Mouse (Mus musculus) thymus, adult 2 months (tissue): ENCODE measurements around the gene Dtx1.

ENCODE experiments used
- CTCF ChIP-seq: fragments of 200-500 bp; IDR thresholded peaks from 2 replicates; pipeline ENCODE4 v1.5.1; 2012; ENCODE audit warnings: mild to moderate bottlenecking, control low read depth, low read length, moderate library complexity, borderline replicate concordance; ENCODE audit not compliant: control insufficient read depth, poor library complexity, insufficient read depth; ENCODE audit errors: extremely low read depth
- POLR2A ChIP-seq: fragments of 200-500 bp; IDR thresholded peaks from 2 replicates; pipeline ENCODE4 v1.6.1; 2012; ENCODE audit warnings: mild to moderate bottlenecking, low read length, control low read depth, moderate library complexity; ENCODE audit not compliant: control insufficient read depth, poor library complexity, insufficient read depth; ENCODE audit errors: extremely low read depth

GRCm38 (mm10) chr5:120710161-120710825 lies 1.4 kb downstream of the Dtx1 start:
- TF ChIP-seq CTCF, result no peak
- no peak for TF ChIP-seq POLR2A
